Mouse (Mus musculus): ENCODE results near the gene Pxt1.

Pxt1 gene

GRCm38 (mm10) chr17:28940776-28941555, 2.7 kb downstream of the Pxt1 start:
- peaks cover 18% of the 10 kb centered on the region for H3K4me1 ChIP-seq (replicated peaks; ENCODE audit: low read depth, low read length)
- TF ChIP-seq POU5F1 (IDR thresholded peaks at IDR 0.05; ENCODE audit: borderline replicate concordance, low read length) (no peak), NANOG (IDR thresholded peaks at IDR 0.05; ENCODE audit: borderline replicate concordance, low read length) (no peak), CTCF (conservative IDR thresholded peaks at IDR 0.05; ENCODE audit: low read length) (no peak)
- H3K27me3 ChIP-seq (ENCODE audit: insufficient read depth, low read length), result no peaks in the 10 kb centered on the region
- H3K36me3 ChIP-seq (ENCODE audit: insufficient read depth, low read length), result no peaks in the 10 kb centered on the region
- H3K9me3 ChIP-seq (ENCODE audit: low read length), result peaks cover 53% of the 10 kb centered on the region
- no peak overlapping the region for H3K4me3 ChIP-seq (replicated peaks; ENCODE audit: low read length)

GRCm38 (mm10) chr17:28936622-28937345, 6.9 kb downstream of the Pxt1 start:
- Histone ChIP-seq H3K27me3 (ENCODE audit: insufficient read depth, low read length) (no peaks in the 10 kb centered on the region), H3K9me3 (ENCODE audit: low read length) (peaks cover 65% of the 10 kb centered on the region), H3K36me3 (ENCODE audit: insufficient read depth, low read length) (no peaks in the 10 kb centered on the region), H3K4me1 (replicated peaks; ENCODE audit: low read depth, low read length) (peaks cover 11% of the 10 kb centered on the region), H3K4me3 (replicated peaks; ENCODE audit: low read length) (peak overlapping the region; percentile 17; the same call in 1 of the 2 replicates)
- TF ChIP-seq NANOG (IDR thresholded peaks at IDR 0.05; ENCODE audit: borderline replicate concordance, low read length) (no peak), CTCF (conservative IDR thresholded peaks at IDR 0.05; ENCODE audit: low read length) (peak; percentile 51)

GRCm38 (mm10) chr17:28936133-28936532, 7.5 kb downstream of the Pxt1 start:
- no peaks in the 10 kb centered on the region for H3K36me3 ChIP-seq (ENCODE audit: insufficient read depth, low read length)
- no peaks in the 10 kb centered on the region for H3K27me3 ChIP-seq (ENCODE audit: insufficient read depth, low read length)
- no peak for TF ChIP-seq POU5F1 (IDR thresholded peaks at IDR 0.05; ENCODE audit: borderline replicate concordance, low read length)
- TF ChIP-seq CTCF (conservative IDR thresholded peaks at IDR 0.05; ENCODE audit: low read length), result no peak
- TF ChIP-seq NANOG (IDR thresholded peaks at IDR 0.05; ENCODE audit: borderline replicate concordance, low read length), result no peak
- peaks cover 15% of the 10 kb centered on the region for H3K4me1 ChIP-seq (replicated peaks; ENCODE audit: low read depth, low read length)
- peaks cover 59% of the 10 kb centered on the region for H3K9me3 ChIP-seq (ENCODE audit: low read length)
- no peak overlapping the region for H3K4me3 ChIP-seq (replicated peaks; ENCODE audit: low read length)

- H3K9me3 ChIP-seq (ENCODE audit: low read length), result peaks cover 42% of the 10 kb centered on the region
- peaks cover 32% of the 10 kb centered on the region for H3K4me1 ChIP-seq (replicated peaks; ENCODE audit: low read depth, low read length)
- H3K4me3 ChIP-seq (replicated peaks; ENCODE audit: low read length), result no peak overlapping the region
- H3K36me3 ChIP-seq (ENCODE audit: insufficient read depth, low read length), result no peaks in the 10 kb centered on the region
- TF ChIP-seq NANOG (IDR thresholded peaks at IDR 0.05; ENCODE audit: borderline replicate concordance, low read length) (no peak), POU5F1 (IDR thresholded peaks at IDR 0.05; ENCODE audit: borderline replicate concordance, low read length) (no peak), CTCF (conservative IDR thresholded peaks at IDR 0.05; ENCODE audit: low read length) (no peak)
- no peaks in the 10 kb centered on the region for H3K27me3 ChIP-seq (ENCODE audit: insufficient read depth, low read length)
Observed at GRCm38 (mm10) chr17:28934120-28934916, 9.3 kb downstream of the Pxt1 start.

- H3K36me3 ChIP-seq (ENCODE audit: insufficient read depth, low read length), result no peaks in the 10 kb centered on the region
- H3K9me3 ChIP-seq (ENCODE audit: low read length), result peaks cover 29% of the 10 kb centered on the region
- peaks cover 48% of the 10 kb centered on the region for H3K4me1 ChIP-seq (replicated peaks; ENCODE audit: low read depth, low read length)
- H3K27me3 ChIP-seq (ENCODE audit: insufficient read depth, low read length), result no peaks in the 10 kb centered on the region
- no peak overlapping the region for H3K4me3 ChIP-seq (replicated peaks; ENCODE audit: low read length)
- TF ChIP-seq CTCF (conservative IDR thresholded peaks at IDR 0.05; ENCODE audit: low read length), result no peak
Observed at GRCm38 (mm10) chr17:28932274-28932673, 11.4 kb downstream of the Pxt1 start.

GRCm38 (mm10) chr17:28931436-28932211, 12.0 kb downstream of the Pxt1 start:
- Histone ChIP-seq H3K9me3 (ENCODE audit: low read length) (peaks cover 23% of the 10 kb centered on the region), H3K4me3 (replicated peaks; ENCODE audit: low read length) (peak overlapping the region; percentile 43; the same call in 1 of the 2 replicates), H3K4me1 (replicated peaks; ENCODE audit: low read depth, low read length) (peaks cover 55% of the 10 kb centered on the region), H3K27me3 (ENCODE audit: insufficient read depth, low read length) (no peaks in the 10 kb centered on the region), H3K36me3 (ENCODE audit: insufficient read depth, low read length) (no peaks in the 10 kb centered on the region)
- TF ChIP-seq NANOG (IDR thresholded peaks at IDR 0.05; ENCODE audit: borderline replicate concordance, low read length), result no peak
- no peak for TF ChIP-seq CTCF (conservative IDR thresholded peaks at IDR 0.05; ENCODE audit: low read length)
- TF ChIP-seq POU5F1 (IDR thresholded peaks at IDR 0.05; ENCODE audit: borderline replicate concordance, low read length), result no peak

GRCm38 (mm10) chr17:28930392-28931074, 13.1 kb downstream of the Pxt1 start:
- H3K9me3 ChIP-seq (ENCODE audit: low read length), result peaks cover 12% of the 10 kb centered on the region
- H3K4me1 ChIP-seq (replicated peaks; ENCODE audit: low read depth, low read length), result peaks cover 65% of the 10 kb centered on the region
- no peaks in the 10 kb centered on the region for H3K27me3 ChIP-seq (ENCODE audit: insufficient read depth, low read length)
- TF ChIP-seq CTCF (conservative IDR thresholded peaks at IDR 0.05; ENCODE audit: low read length) (peak; percentile 29), POU5F1 (IDR thresholded peaks at IDR 0.05; ENCODE audit: borderline replicate concordance, low read length) (no peak)
- H3K36me3 ChIP-seq (ENCODE audit: insufficient read depth, low read length), result no peaks in the 10 kb centered on the region
- peak overlapping the region; percentile 61 for H3K4me3 ChIP-seq (replicated peaks; ENCODE audit: low read length)

Data from E14TG2a.4 (cell line).